Mouse (Mus musculus) spleen, adult 2 months (tissue): Measurements from ENCODE around the gene Neu1.

Experiments used
- CTCF ChIP-seq: fragments of 200-500 bp; IDR thresholded peaks from 2 replicates; pipeline ENCODE4 v1.5.1; 2011; ENCODE audit warnings: mild to moderate bottlenecking, inconsistent platforms; ENCODE audit not compliant: insufficient read depth, insufficient read length, insufficient replicate concordance; ENCODE audit errors: extremely low read depth
- POLR2A ChIP-seq: fragments of 200-500 bp; IDR thresholded peaks from 2 replicates; pipeline ENCODE4 v1.6.1; 2011; ENCODE audit warnings: low read depth, low read length, inconsistent platforms

- TF ChIP-seq CTCF (peak; percentile 52; the same call in 1 of the 2 replicates), POLR2A (peak; percentile 35; the same call in 1 of the 2 replicates)
Observed at GRCm38 (mm10) chr17:34931061-34931734, at the start of gene Neu1.
